Mouse (Mus musculus) layer of hippocampus, adult 9-11 months (tissue): ENCODE measurements around the gene Mylk4.
A peak's percentile ranks its signal among the peaks of the same experiment; 100 is the strongest.

Experiments
- DNase-seq: peaks from one replicate; pipeline ENCODE4 v3.0.0; 2022

The Mylk4 gene

GRCm38 (mm10) chr13:32783816-32784215, at the start of gene Mylk4:
Mylk4 (minus strand) TSS chr13:32783954.
- no peak for DNase-seq

GRCm38 (mm10) chr13:32833237-32833636, 49.5 kb upstream of the Mylk4 start:
- peak; percentile 40 for DNase-seq

- peak; percentile 44 for DNase-seq
These were observed 49.0 kb upstream of the Mylk4 start for GRCm38 (mm10) chr13:32832776-32833175.

- DNase-seq, result no peak
These were observed 47.9 kb upstream of the Mylk4 start for GRCm38 (mm10) chr13:32831505-32832273.

GRCm38 (mm10) chr13:32828886-32829285, 45.1 kb upstream of the Mylk4 start:
- DNase-seq, result no peak

- DNase-seq, result no peak
These were observed 44.2 kb upstream of the Mylk4 start for GRCm38 (mm10) chr13:32827951-32828350.

GRCm38 (mm10) chr13:32827111-32827822, 43.5 kb upstream of the Mylk4 start:
- DNase-seq, result no peak

GRCm38 (mm10) chr13:32825546-32825945, 41.8 kb upstream of the Mylk4 start:
- DNase-seq, result no peak

- DNase-seq, result no peak
These were observed 40.9 kb upstream of the Mylk4 start for GRCm38 (mm10) chr13:32824377-32825330.

GRCm38 (mm10) chr13:32823126-32823525, 39.4 kb upstream of the Mylk4 start:
- DNase-seq, result no peak

GRCm38 (mm10) chr13:32821671-32822070, 37.9 kb upstream of the Mylk4 start:
- DNase-seq, result no peak

GRCm38 (mm10) chr13:32819926-32820325, 36.2 kb upstream of the Mylk4 start:
- DNase-seq, result no peak

- DNase-seq, result no peak
These were observed 35.5 kb upstream of the Mylk4 start for GRCm38 (mm10) chr13:32819241-32819640.

- no peak for DNase-seq
These were observed 23.9 kb upstream of the Mylk4 start for GRCm38 (mm10) chr13:32807624-32808023.

GRCm38 (mm10) chr13:32806820-32807219, 23.1 kb upstream of the Mylk4 start:
- DNase-seq, result no peak

- no peak for DNase-seq
These were observed 20.1 kb upstream of the Mylk4 start for GRCm38 (mm10) chr13:32803701-32804345.

- DNase-seq, result peak; percentile 63
These were observed 18.7 kb upstream of the Mylk4 start, which contains the start of gene D930007J09Rik for GRCm38 (mm10) chr13:32802259-32803081. D930007J09Rik (minus strand) TSS chr13:32802849.

GRCm38 (mm10) chr13:32801693-32802221, 18.0 kb upstream of the Mylk4 start, which contains the start of gene Wrnip1:
Wrnip1 (plus strand) TSS chr13:32802038.
- DNase-seq, result peak; percentile 99

GRCm38 (mm10) chr13:32800859-32801258, 17.1 kb upstream of the Mylk4 start:
- no peak for DNase-seq

- DNase-seq, result no peak
These were observed 15.4 kb upstream of the Mylk4 start for GRCm38 (mm10) chr13:32799131-32799530.

- no peak for DNase-seq
These were observed 13.3 kb upstream of the Mylk4 start for GRCm38 (mm10) chr13:32797085-32797484.
